Mouse (Mus musculus): ENCODE results near the gene Gpr63.
"Not testable (repeated sequence)": the region's sequence is repeated elsewhere in the genome, so short reads cannot be mapped to it uniquely, and the experiment has no call there.

The Gpr63 gene

DNA sequence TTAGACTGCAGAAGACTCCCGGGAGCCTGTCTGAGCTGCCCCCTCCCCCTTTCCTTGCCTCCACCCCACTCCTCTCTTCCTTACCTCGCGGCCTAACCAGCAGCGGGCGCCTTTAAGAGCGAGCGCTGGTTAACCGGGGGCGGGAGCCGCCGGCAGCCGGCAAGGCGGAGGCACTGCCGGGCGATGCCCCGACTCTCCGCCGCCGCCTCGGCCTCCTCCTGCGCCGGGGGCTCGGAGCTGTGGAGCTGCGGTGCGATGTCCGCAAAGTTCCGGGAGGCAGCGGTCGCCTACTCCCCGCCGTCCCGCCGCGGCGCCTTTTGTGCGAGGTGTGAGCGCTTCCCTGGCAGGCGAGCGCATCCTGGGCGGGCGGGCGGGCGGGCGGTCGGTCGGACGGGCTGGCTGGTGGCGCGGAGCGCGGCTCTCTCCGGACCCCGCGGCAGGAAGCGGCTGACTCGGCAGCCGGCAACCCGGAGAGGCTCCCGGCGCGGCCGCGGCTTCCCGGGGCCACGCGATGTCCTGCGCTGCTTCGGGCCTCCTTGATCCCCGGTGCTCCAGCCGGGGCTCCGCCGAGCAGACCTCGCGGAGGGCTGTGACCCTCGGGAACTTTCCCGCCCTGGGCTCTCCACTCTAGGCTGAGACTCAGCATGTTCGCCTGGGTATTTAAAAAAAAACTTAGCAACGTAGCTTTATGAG is at the start of gene Gpr63:
Gene Gpr63, plus strand, starts transcription at position 109 of the 693 bp plus-strand sequence.
- DNase-seq (ENCODE audit: low read depth), result no peak

DNA sequence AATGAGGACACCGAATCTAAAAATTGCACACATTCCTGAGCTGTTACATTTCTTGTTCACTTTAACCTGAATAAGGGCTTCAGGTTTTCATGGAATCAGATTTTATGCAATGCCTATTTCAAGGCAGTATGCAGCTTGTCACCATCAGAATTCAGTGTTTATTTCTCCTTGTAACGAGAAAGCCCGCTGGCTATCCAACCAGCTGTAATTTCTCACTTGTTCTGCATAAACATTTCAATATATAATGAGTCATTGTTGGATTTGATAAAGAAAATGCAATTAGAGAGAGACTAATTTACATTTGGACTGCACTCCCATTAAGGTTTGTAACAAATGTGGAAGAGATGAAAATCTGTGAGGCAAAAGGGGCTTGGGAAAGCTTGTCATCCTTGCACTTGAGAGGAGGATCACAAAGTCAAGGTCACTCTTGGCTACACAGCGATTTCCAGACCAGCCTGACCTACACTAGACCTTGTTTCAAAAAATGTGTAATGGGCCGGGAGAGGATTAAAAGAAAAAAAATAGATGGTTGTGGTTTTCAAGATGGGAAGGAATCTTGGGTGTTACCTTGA is 46.1 kb upstream of the Gpr63 start:
- no peak for DNase-seq (ENCODE audit: low read depth)

DNA sequence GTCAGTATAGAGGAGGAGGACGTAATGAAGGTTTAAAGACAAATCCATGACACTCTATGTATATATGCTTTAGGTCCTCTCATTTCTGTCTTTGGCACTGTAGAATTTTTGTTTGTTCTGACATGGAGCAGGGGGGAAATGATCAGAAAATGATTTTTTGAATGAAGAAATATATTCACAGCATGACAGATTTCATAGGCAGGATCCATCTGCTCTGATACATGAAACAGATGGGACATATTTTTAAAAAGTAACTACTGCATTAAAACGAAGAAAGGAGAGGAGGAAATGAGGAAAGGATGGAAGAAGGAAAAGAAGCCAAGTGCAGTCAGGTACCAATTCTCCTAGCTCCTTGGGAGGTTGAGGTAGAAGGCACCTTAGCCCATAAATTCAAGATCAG is 41.5 kb upstream of the Gpr63 start:
- DNase-seq (ENCODE audit: low read depth), result no peak

DNA sequence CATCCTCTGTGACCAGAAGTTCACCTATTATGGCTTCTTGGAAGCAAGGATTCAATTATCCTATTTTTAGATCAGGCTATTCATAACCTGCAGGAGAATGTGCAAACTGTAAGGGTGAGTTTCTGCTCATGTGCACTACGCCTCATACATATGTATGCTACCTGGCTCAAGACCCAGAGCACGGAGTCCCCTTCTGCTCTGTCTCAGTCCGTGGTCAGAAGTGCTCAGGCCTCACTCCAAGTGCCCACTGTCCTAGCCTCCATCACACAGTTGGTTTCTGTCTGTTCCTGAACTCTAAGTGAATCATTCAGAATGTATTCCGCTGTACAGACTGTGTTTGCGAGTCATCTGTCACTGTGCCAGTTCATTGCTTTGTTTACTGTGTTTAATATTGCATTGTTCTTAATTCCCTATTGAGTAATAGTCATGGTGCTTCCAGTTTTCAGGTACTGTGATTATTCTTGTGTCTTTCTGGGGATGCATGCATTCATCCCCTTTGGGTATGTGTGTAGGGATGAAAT is 37.9 kb upstream of the Gpr63 start:
- no peak for DNase-seq (ENCODE audit: low read depth)

DNA sequence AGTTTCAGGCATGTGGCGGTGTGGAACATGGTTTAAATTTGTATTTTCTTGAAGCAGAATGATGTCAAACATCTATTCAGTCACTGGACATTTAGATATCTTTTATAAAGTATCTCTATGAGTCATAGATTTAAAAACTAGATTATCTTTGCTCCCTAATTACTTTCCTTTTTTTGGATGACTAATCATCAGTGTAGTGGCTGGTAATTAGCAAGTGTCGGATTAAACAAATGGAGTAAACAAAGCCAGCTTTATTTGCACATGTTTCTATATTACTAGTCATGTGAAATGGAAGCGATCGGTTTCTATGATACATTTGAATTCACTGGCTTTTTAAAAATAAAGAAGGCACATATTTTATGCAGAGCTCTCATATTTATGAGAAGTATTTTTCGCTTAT is 37.3 kb upstream of the Gpr63 start:
- DNase-seq (ENCODE audit: low read depth), result no peak

DNA sequence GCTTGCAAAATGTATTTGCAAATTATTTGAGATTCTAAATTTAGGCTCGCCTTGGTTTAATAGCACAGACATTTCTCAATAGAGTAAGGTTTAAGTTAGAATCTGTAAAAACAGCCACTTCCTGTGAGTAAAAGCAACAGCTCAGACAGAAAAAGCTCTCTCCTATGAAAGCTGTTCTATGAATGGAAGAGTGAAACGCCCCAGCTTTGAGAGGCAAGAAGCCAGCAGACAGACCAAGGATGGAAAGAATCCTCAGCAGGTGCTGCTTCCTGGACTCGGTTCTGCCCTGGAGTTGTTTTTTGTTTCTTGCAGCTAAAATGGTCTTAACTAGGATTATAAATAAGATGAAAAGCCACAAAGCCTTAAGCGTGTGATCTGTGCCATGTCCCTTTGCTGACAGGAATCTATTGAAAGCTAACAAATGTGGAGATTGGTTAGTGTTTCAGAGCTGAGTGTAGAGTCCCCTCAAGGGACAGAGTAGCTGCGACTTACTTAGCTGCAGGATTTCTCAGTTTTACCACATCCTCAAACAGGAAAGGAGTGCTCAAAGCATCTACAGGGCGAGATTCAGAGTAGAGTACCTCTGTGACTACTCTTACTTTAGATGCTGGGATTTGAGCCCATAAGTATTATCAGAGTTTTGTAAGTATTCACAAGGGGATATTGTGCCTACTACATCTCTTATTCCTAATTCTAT is 23.3 kb upstream of the Gpr63 start:
- no peak for DNase-seq (ENCODE audit: low read depth)

DNA sequence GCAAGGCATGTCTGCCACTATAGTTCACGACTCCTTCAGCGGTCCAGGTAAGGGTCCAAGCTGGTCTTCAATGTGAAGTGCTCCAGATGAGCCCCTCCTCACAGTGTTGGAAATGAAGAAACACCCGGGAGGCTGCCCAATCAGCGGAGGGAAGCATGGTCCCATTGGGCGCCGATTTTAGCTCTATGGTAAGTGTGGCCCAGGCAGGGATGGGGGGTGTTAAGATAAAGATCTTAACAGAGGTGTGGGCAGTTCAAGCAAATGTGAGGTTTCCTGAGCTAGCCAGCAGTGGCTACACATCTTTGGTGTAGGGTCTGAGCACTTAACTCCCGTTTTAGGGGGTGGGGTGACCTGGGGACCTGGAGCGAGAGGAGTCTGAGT is 299 bp upstream of the Gpr63 start:
- no peak for DNase-seq (ENCODE audit: low read depth)

DNA sequence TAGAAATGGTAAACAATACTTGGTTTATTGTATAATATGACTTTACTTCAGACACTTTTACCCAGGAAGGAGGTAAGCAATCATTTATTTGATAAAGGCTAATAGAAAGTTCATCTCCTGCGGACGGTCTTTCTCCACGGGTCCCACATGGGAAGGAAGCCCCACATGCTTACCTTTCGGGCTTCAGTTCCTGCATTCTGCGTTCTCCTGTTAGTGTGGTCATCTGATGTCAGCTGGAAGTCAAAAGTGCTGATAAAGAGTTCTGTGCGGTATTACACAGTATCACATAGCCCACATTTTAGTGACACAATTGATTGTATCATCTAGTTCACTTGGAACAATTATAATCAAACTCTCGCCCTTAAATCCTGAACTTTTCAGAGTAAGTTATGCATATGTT is 1.0 kb downstream of the Gpr63 start:
- DNase-seq (ENCODE audit: low read depth), result no peak

DNA sequence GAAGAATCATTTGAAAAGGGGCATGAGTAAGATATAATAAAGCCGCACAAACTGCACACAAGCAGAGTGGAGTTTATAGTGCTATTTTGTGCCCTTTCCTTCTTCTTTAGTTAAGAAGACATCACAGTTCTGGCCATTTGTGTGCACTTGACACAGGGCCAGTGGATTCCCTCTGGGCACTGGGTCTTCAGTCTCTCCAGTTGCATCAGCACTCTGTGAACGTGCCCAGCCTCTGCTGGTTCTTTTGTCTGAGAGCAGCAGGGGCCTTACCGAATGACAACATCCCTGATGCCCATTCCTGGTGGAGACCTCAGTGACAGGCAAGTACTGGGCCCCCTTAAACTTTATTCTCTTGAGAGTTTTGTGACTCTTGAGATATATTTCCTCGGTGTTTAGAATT is 12.4 kb downstream of the Gpr63 start:
- DNase-seq (ENCODE audit: low read depth), result no peak

DNA sequence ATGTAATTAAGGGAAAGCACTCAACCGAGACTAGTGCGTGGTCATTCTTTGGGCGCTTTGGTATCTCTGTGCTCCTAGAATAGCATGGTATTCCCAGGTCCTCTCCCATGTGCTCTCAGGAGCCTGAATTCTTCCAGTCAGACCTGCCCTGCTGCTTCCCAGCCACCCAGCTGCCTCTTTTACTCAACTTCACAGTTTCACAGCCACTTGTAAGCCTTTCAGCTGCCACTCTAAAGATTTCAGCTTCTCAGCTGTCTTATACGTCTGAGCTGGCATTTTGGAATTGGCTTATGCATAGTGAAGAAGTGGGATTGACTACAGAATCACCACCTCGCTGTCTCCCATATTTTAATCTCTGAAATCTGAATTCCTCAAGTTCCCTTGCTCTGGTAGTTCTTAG is 19.4 kb downstream of the Gpr63 start:
- no peak for DNase-seq (ENCODE audit: low read depth)

DNA sequence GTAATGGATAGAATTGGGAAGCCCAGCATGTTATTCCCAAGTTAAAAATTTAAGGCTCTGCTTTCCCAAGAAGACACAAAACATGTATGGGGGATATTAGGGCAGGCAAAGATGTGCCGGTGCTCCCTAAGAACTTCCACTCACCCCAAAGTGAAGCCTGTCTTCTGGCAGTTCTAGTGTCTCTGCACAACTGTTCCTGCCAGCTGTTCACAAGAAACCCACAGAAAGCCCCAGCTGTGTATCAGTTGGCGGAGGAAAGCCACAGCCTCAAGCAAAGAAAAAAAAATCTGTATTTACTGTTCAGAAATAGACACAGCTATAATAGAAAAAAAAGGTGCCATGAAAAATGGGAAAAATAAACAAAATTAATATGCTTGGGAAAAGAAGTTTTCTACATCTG is 25.3 kb downstream of the Gpr63 start:
- no peak for DNase-seq (ENCODE audit: low read depth)

DNA sequence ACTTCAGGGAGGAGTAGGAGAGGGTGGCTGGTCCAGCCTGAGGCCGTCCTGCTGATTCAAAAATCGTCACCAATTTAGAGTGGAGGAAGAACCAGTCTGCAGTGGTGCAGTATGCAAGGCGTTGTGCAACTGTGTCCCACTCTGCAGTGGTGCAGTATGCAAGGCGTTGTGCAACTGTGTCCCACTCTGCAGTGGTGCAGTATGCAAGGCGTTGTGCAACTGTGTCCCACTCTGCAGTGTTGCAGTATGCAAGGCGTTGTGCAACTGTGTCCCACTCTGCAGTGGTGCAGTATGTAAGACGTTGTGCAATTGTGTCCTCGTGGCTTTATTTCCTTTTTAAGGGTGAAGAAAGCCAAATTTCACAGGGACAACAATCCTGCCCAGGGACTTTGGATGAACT is 43.1 kb downstream of the Gpr63 start:
- DNase-seq (ENCODE audit: low read depth), result not testable (repeated sequence)

DNA sequence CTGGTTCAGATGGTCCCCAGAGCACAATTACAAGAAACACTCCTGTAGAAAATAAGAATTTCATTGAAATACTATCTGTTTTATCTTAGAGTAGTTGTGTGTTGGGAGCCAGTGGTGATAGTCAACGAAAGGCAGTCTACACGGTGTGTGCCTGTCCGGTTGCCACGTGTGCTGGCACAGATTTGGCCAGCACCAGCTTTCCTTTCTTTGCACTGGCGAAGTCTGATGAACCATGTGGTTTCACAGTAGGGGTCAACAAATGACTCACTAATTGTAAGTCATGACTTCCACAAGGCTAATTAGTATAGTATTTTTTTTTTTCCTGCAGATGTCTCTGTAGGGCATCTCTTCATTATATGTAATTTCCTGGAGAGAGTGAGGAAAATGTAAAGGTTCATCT is 45.6 kb downstream of the Gpr63 start:
- DNase-seq (ENCODE audit: low read depth), result no peak

DNA sequence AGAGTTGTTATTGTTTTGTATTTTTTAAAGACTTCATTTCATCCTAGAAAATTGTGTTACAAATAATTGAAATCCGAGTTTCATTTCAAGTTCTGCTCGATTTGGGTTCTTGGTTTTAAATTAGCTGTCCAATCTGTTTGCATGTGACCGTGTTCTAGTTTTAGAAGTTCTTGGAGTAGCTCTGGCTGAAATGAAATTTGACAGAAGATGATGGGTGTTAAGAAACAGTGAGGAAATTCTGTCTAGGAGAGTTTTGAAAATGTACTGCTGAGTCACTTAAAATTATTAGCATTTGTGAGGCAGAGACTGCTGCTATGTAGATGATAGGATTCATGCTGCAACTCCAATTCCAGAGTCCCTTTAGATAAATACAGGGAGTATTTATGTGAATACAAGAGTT is 46.5 kb downstream of the Gpr63 start:
- DNase-seq (ENCODE audit: low read depth), result no peak

DNA sequence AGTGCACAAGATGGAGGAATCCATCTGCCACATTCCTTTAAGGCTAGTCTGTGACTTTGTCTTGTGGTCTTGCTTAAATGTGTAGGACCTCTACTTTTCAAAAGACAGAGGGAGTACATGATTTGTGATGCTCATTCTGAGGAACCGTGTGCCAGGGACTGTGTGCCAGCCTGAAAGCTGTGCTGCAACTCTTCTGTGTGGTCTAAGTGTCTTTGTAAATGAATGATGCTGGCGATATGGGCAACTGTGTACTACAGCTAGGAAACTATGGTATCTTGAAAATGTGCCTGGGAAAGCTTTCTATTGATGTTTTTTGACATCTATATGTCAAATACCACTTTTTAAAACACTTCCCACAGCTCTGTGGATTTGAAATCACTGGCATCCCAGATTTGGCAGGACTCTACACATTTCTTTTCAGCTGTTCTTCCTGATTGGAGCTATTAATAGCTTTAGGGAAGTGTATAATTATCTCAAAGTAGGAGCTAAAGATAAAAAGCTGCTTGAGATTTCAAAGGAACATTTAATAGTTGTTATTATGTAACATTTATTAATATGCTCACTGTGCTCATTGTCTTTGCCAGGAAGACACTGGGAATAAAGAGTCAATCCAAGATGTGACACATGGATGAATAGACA is 48.9 kb downstream of the Gpr63 start:
- DNase-seq (ENCODE audit: low read depth), result no peak

DNA sequence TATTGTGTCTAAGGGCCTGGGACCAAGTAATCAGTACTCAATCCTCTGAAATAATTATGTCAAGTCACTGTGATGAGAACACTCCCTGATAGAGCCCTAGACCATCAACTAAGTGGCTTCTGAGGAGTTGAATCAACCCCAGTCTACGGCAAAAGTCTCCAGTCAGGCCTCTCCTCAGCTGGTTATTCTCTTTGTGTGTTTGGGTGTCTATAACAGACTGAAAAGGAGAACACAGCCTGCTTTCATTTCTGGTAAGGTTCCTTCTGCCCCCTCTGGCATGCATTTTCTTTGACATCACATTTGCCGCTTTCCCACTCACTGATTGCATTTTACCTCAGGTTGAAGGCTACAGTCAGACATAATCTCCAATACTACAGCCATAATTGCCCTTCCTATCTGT is 62.0 kb downstream of the Gpr63 start:
- no peak for DNase-seq (ENCODE audit: low read depth)

DNA sequence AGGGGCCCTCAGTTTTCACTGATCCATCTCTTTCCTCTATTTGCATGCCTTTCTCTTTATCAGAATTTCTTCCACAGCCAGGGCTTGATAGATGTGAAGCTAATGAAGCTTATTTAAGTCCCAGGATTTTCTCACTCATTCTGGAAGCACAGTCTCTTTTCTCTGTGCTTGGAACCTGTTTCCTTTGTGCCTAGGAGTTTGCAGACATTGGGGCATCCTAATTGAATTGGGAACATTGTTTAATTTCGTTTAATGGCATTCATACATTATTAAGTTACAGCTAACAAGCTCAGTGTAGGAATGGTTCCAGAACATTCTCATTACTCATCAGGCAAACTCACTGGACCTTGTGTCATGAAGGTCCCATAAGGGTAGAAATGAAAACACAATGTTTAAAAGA is 62.5 kb downstream of the Gpr63 start:
- DNase-seq (ENCODE audit: low read depth), result no peak

DNA sequence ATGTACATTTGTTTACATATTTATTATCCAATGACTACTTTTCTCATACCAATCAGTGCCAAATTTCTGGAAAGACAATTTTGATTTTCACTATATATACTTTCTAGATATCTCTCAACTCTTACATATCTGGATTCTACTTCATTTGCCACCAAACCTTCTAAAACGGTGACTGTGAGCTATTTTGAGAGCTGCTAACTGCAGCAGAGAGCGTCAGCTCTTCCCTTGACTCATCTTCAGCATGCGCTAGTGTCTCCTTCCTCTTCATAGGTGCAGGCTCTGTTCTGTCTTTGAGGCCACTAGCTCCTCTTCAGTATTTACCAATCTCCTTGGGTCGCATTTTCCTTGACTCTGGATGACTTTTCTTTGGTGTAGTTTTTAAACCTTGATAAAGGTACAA is 63.7 kb downstream of the Gpr63 start:
- no peak for DNase-seq (ENCODE audit: low read depth)

DNA sequence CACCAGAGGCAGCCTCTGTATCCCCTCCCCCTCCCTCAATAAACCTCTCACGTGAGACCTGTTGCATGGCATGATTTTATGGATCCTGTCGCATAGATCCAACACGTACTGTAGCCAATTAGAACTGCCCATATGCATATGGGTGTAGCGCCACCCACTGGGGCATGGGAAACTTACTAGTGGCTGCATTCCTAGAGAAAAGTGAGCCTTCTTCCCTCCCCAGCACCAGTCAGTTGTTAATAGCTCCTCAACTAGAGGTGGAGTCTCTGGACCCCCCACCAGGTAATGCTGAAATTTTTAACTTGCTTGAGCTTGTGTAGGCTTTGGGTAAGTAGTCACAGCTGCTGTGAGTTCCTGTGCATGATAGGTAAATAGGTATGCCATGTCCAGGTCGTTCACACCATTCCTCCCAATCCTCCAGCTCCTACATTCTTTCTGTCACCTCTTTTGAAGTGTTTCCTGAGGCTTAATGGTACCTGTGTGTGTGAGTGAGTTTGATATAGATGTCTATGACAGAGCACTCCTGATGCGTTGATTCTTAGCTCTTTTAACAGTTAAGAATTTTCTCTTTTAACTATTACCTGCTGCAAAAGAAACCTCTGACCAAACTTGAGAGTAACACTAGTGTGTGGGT is 69.1 kb downstream of the Gpr63 start:
- DNase-seq (ENCODE audit: low read depth), result no peak

DNA sequence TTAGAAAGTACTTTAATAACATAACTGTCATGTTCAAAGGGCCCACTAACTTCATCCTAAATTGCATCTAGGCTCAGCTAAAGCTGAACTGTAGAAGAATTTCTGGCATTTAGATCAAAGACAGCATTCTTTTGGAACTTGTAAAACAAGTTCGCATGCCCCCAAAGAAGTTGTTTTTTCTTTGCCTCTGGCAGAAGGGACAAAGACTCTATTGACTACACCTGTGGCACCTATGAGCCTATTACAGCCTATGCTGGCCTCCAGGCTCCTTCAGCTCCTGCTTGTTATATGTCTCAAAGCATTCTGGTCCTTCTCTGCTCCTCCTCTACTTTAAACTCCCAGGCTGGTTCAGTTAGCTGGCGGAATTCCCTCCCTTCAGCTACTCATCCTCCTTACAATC is 69.6 kb downstream of the Gpr63 start:
- DNase-seq (ENCODE audit: low read depth), result no peak

DNA sequence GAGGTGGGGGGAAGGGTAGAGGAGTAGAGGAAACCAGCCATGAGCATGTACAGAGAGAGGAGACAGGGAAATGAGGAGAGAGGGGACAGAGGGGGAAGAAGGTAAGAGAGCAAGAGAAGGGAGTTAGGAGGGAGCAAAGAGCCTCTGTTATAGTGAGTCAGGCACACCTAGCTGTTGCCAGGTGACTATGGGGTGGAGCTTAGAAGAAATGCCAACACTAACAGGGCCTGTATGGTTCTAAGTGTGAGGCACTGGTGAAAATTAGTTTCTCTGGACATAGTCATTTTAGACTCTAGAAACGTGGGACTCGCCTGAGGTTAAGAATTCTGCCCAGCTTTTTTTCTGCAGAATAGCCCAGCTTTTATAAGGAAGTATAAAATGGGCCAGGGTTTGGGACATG is 71.1 kb downstream of the Gpr63 start:
- no peak for DNase-seq (ENCODE audit: low read depth)

DNA sequence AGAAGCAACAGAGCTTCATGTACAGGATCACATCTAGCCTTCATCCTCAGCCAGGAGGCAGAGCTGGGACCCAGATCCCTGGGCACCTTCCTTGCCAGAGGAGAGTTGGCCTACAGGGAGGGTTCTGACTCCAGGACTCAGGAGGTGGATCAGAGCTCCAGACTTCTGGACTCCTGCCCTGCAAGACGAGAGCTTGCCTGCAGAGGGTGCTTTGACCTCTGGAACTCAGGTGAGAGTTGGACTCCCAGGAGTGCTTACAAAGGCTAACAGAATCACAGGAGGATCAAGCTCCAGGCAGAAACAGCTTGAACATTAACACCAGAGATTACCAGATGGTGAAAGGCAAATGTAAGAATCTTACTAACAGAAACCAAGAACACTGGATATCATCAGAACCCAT is 89.3 kb downstream of the Gpr63 start:
- not testable (repeated sequence) for DNase-seq (ENCODE audit: low read depth)
